Mouse (Mus musculus): ENCODE measurements around the gene Col15a1. TPM values are rescaled to one million over a fixed set of nuclear protein-coding genes. Genes with fewer than 3 reads are reported as not detected.
A peak's percentile ranks its signal among the peaks of the same experiment; 100 is the strongest.

Gene Col15a1
- total RNA-seq, 2 experiments from 2014 or later = 0.04 TPM; not detected in 1

DNA sequence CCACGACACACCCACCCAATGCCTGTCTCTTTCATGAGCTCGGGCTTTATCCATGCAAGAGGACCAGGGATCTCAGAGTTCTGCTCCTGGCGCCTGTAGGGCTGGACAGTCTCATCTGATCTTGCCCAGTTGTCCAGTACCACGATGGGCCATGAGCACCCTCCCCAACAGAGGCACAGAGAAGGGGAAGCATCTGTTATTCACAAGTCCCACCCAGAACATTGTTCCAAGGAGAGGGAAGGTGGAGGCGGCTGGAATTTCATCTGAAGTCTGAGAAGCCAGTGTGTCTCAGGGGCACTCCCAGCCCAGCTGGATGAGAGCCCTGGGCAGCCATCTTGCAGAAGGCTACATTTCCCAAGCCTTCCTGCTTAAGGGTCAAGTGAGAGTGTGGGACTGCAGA, 21.0 kb downstream of the Col15a1 start:
- no peak for ATAC-seq (ENCODE audit: poor library complexity, severe bottlenecking)

- no peak for ATAC-seq (ENCODE audit: poor library complexity, severe bottlenecking)
Measured at GRCm38 (mm10) chr4:47230498-47230897, 22.5 kb downstream of the Col15a1 start.

- ATAC-seq (ENCODE audit: poor library complexity, severe bottlenecking) = no peak
Measured at GRCm38 (mm10) chr4:47231322-47231721, 23.4 kb downstream of the Col15a1 start.

DNA sequence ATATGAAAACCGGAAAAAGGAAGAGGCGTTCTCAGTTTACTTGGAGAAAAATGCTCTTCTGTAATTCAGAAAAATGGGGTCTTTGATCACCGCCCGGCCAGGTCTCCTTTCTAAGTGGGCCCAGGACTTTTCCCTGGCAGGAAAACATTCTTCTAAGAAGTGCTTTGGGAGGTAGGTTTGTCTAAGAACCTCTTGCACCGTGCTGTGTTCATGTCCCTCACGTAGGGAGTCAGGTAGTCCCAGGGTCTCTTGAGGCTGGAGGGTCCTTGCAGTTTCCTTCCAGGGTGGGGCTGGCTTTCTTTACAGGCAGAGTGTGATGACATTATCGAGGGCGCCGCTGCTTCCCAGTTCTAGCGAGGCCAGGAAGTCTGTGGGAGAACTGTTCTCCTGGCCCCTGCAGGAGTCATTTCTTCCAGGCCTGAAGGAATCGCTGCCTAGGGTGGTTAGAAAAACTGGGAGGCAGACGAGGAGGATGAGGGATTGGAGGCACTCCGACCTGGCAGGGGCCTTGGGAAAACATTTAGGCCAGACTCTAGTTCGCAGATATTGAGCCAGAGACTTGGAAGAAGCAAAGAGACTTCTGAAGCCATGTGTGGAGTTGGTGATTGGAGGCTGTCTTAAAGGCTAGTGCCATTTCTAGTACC, 25.4 kb downstream of the Col15a1 start:
- no peak for ATAC-seq (ENCODE audit: poor library complexity, severe bottlenecking)

GRCm38 (mm10) chr4:47234667-47235267, 26.8 kb downstream of the Col15a1 start:
- ATAC-seq (ENCODE audit: poor library complexity, severe bottlenecking) = peak; percentile 86

DNA sequence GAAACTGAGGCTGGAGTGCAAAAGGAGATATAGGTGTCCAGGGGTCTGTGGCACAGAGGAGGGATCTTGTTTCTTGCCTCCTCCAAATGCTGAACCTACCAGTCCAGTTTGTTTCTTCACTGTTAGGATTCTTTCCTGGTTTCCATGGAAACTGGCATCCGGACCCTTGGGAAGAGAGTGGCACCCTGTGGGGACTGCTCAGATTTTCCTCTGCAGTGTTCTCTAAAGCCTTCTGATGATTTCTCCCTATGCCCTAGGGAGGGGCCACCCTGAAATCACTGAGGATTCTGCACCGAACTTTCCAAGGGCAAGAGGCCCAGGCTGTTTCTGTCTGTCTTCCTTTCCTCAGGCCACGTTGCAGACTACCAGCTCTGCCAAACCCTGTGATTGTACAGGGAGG, 27.4 kb downstream of the Col15a1 start:
- no peak for ATAC-seq (ENCODE audit: poor library complexity, severe bottlenecking)

- no peak for ATAC-seq (ENCODE audit: poor library complexity, severe bottlenecking)
Measured at GRCm38 (mm10) chr4:47236104-47236503, 28.1 kb downstream of the Col15a1 start.

- no peak for ATAC-seq (ENCODE audit: poor library complexity, severe bottlenecking)
Measured at GRCm38 (mm10) chr4:47237220-47237619, 29.3 kb downstream of the Col15a1 start.

DNA sequence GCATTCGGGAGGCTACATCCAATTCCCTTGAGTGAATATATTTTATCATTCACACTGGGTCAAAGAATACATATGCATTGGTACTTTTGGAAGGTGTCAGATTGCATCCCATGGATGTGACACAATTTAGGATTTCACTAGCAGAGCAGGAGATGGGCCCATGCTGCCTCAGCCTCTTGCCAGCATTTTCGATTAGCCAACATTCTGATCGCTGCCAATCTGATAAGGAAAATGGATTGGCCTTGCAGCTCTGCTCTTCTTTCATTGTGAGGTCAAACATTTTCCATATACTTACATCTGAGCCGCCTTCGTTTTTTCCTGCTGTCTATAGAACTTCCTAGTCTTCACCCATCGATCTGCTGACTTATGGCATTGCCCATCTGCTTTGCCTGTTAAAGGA, 31.2 kb downstream of the Col15a1 start:
- no peak for ATAC-seq (ENCODE audit: poor library complexity, severe bottlenecking)

DNA sequence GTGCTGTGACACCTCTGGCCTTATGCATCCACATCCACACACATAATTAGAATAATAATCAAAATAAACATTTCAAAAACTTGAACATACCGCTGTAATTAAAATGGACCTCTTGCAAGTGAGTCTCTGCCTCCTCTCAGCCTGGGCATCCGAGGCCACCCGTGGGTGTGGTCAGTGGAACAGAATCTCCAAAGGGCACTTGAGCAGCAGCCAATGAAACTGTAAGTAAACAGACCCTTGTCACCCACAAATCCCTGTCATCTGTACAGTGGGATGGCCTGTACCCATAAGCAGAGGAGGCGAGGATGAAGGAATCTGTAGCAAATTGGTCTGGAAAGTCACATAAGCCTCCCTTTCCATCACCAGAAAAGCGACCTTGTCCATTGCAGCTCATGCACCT, 32.9 kb downstream of the Col15a1 start:
- ATAC-seq (ENCODE audit: poor library complexity, severe bottlenecking) = no peak

GRCm38 (mm10) chr4:47242127-47242526, 34.2 kb downstream of the Col15a1 start:
- ATAC-seq (ENCODE audit: poor library complexity, severe bottlenecking) = no peak

DNA sequence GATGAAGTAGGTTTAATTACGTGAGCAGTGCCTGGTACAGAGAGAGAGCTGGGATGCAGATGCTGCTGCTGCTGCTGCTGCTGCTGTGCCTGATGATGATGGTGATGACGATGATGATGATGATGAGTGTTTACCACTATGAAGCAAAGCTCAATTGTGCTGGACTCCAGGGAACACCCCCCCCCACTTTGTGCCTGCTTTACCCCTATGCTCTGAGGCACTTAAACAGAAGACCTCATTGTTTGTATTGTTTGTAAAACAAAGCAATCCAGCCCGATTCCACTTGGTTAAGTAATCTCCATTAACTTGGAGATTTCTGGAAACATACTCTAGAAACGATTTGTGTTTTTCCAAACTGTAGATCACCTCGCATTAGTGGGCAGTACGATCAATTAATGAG, 36.7 kb downstream of the Col15a1 start:
- ATAC-seq (ENCODE audit: poor library complexity, severe bottlenecking) = no peak

DNA sequence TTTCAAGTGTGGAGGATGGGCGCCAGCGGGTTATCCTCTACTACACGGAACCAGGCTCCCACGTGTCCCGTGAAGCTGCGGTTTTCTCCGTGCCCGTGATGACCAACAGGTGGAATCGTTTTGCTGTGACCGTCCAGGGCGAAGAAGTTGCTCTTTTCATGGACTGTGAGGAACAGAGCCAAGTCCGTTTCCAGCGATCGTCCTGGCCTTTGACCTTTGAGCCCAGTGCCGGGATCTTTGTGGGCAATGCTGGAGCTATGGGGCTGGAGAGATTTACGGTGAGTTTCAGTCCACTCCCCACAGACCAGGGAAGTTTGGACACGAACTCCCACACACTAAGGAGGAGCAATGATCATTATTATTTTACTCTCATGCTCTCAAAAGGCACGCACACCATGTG, 37.7 kb downstream of the Col15a1 start:
- ATAC-seq (ENCODE audit: poor library complexity, severe bottlenecking) = no peak

GRCm38 (mm10) chr4:47246811-47247210, 38.9 kb downstream of the Col15a1 start:
- peak; percentile 50 for ATAC-seq (ENCODE audit: poor library complexity, severe bottlenecking)

DNA sequence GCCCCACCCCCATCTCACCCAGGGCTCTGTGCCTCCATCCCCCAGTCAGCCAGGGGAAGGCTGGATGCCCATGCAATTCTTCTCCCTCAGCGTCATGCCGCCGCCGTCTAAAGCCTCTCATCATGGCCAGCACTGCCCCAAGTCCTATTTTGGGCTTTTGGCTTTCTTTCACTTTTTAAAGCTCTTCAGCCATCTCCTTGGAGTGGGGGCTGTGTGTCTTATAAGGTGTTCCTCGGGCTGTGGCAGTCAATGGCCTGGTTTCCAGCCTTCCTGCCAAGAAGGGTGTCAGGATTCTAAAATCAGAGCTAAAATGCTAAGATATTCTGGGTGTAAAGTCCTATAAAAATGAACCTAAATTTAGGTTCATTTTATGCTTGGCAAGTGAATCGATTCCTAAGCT, 39.6 kb downstream of the Col15a1 start:
- ATAC-seq (ENCODE audit: poor library complexity, severe bottlenecking) = no peak

GRCm38 (mm10) chr4:47249193-47249592, 41.2 kb downstream of the Col15a1 start:
- no peak for ATAC-seq (ENCODE audit: poor library complexity, severe bottlenecking)

- ATAC-seq (ENCODE audit: poor library complexity, severe bottlenecking) = peak; percentile 84
Measured at GRCm38 (mm10) chr4:47251069-47251468, 43.1 kb downstream of the Col15a1 start.

DNA sequence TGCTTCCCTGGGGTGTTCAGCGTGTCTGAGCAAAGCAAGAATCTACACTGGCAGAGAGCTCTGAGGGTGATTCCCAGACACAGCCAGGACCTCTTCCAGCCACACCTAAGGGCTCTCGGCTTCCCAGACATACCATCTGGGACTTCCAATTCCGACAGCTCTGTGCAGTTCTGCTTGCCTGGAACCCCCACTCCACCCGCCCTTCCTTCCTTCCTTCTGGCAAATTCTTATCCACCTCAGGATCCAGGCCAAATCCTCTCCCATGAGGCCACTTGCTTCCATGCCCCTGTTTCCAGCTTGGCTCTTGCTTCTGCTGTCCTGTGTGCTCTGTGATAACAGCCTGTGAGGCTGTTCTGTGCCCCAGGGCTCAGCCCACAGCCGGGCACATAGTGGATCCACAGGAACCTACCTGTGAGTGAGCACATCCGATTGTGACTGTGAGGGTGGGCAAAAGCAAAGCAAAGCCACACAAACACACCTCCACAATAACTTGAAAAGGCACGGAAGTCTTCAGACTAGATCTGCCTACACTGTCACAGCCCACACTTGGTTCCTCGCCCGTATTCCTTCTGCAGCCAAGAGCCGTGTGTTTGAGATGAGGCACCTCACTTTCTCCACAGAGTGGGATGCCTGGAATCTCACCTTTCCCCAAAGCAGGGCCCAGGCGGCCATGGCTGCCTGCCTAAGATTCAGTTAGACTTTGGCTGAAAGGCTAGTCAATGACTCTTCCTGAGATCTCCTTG, 43.9 kb downstream of the Col15a1 start:
- no peak for ATAC-seq (ENCODE audit: poor library complexity, severe bottlenecking)

DNA sequence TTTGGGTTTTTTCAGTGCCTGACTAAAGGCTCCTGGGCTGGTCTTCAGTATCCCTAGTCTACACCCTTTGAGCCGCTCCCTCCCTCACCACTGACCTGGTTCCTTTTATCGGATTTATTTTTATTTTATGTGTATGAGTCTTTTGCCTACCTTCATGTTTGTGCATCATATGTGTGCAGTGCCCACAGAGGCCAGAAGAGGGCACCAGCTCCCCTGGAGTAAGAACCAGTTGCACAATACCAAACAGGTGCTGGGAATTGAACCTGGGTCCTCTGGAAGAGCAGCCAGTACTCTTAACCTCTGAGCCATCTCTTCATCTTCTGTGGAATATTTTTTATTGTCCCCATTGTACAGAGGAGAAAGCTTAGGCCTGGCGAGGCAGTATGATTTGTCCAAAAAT, 44.7 kb downstream of the Col15a1 start:
- ATAC-seq (ENCODE audit: poor library complexity, severe bottlenecking) = no peak

DNA sequence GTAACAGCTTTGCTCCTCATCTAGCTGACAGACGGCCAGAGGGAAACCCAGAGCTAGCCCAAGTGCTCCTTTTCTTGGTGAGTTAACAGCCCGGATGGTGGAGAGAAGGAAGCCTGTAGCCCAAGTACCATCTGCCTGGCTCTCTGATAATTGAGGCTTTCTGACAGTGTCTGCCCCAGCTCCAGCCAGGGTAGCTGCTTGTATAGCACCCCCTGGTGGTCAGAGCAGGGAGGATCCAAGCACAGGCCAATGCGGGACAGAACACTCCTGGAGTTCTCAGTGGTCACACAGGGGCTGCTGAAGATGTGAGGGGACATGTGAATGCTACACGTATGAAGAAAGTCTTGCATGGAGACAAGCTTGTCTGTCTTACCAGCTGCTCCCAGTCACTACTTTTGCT, 47.7 kb downstream of the Col15a1 start:
- peak; percentile 71 for ATAC-seq (ENCODE audit: poor library complexity, severe bottlenecking)

DNA sequence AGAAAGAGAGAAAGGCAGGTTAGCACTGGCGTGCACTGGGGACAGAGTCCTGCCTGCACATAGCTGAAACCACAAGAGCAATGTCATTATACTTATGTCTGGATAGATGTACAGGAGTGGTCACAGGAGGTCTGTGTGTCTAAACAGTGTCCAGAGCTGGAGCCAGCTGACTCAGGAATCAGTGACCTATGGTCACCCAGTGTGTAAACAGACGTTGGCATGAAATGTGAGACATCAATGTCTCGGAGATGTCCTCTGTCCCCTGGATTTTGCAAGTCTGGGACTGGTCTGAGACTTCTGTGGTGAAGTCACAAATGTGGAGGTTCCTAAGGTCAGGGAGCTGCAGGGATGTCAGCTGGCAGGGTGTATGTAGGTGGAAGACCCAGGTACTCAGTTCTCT, 50.2 kb downstream of the Col15a1 start:
- no peak for ATAC-seq (ENCODE audit: poor library complexity, severe bottlenecking)

DNA sequence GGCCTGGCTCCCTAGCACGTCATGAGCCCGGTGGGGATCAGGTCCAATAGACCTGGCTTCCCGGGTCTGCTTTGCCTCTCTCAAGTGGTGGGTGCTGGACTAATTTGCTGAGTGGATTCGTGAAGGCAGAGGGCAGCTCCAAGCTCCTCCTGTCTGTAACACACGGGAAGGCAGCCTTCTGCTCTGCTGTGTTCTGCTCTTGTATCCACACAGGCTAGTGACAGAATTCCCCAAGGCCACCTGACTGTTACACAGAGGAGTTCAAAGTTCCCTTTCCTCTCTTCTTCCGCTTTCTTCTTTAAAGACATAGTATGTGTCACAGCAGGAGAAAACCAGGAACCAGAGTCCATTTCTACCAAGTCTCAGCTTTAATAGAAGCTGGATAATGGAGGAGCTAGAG, 53.1 kb downstream of the Col15a1 start:
- peak; percentile 74 for ATAC-seq (ENCODE audit: poor library complexity, severe bottlenecking)
